Mouse (Mus musculus): ENCODE data around the gene Ankrd6. TPM values are rescaled to one million over a fixed set of nuclear protein-coding genes. Genes with fewer than 3 reads are reported as not detected.

Gene Ankrd6
- polyA plus RNA-seq (2015; fragmentation: Nextera tagmentation; extraction: Ambion mirVana), result 1.5 and 1.6 TPM in 2 replicates

GRCm38 (mm10) chr4:32950356-32951034, at the start of gene Ankrd6:
Gene Ankrd6, minus strand, starts transcription at chr4:32950841.

GRCm38 (mm10) chr4:32982716-32983175, 32.1 kb upstream of the Ankrd6 start, which contains the start of gene Rragd:
Gene Rragd, plus strand, starts transcription at chr4:32983037.

DNA sequence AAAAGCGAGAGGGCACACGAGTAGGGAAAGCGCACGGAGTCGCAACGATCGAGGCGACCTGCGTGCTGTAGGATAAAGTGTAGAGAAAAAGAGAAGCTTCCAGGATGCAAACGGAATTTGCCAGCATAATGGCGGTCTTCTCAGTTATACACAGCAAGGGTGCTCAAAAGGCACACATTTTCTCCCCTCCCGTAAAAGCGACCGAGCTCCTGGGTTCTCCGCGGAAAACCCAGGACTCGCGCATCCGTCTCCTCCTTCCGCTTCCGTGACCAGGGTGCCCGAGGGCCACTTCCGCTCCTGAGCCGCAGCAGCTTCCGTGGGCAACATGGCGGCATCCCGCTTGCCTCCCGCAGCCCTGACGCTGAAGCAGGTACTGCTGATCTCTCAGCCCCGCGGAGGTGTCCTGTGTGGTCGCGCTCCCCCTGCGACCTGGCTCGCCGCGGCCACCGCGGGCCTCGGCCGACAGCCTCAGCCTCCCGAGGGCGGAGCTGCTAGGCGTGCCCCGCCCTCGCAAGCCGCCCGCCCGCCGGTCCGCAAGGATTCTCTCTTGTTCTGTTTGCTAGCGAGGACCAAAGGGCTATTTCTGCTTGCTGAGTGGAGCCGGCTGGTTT, 150.6 kb downstream of the Ankrd6 start, which contains the start of gene Lyrm2:
Lyrm2 (plus strand) TSS at position 288 of the 611 bp plus-strand sequence.

Other genes with a start within 250 kb of the Ankrd6 start
- 65.0 and 69.7 TPM in 2 replicates for gene Lyrm2, start 150.6 kb downstream of the Ankrd6 start, polyA plus RNA-seq (2015; fragmentation: Nextera tagmentation; extraction: Ambion mirVana)
- 2.2 and 3.7 TPM in 2 replicates for gene Rragd, start 32.2 kb upstream of the Ankrd6 start, polyA plus RNA-seq (2015; fragmentation: Nextera tagmentation; extraction: Ambion mirVana)
- gene Ube2j1, start 80.6 kb upstream of the Ankrd6 start, polyA plus RNA-seq (2015; fragmentation: Nextera tagmentation; extraction: Ambion mirVana), result 33.7 and 34.8 TPM in 2 replicates
- not detected in 2 replicates for gene Gabrr2, start 112.2 kb upstream of the Ankrd6 start, polyA plus RNA-seq (2015; fragmentation: Nextera tagmentation; extraction: Ambion mirVana)
- gene Gabrr1, start 181.7 kb upstream of the Ankrd6 start, polyA plus RNA-seq (2015; fragmentation: Nextera tagmentation; extraction: Ambion mirVana), result not detected in 2 replicates
- gene Pm20d2, start 238.9 kb upstream of the Ankrd6 start, polyA plus RNA-seq (2015; fragmentation: Nextera tagmentation; extraction: Ambion mirVana), result 0.32 and 0.35 TPM in 2 replicates

All from spleen, postnatal 0 days (tissue).